Mouse (Mus musculus) embryonic facial prominence, embryonic 14.5 days (tissue): ENCODE data around the gene Orm2. TPM values are rescaled to one million over a fixed set of nuclear protein-coding genes. Genes with fewer than 3 reads are reported as not detected.

Source experiments
- polyA plus RNA-seq: library from polyadenylated mRNA; unstranded; fragments of >200 nt; fragmentation: Nextera tagmentation; extraction: Ambion mirVana; gene quantifications from 2 replicates; pipeline ENCODE4 v1.2.1, GENCODE M21; 2014

The Orm2 gene
- polyA plus RNA-seq, 1 experiment from 2014 or later, result not detected

Other genes with a start within 250 kb of the Orm2 start
- gene Ambp, start 207.7 kb upstream of the Orm2 start, polyA plus RNA-seq, result 0.18 TPM in 1 of 2 replicates, not detected in the other
- not detected in 2 replicates for gene Kif12, start 190.3 kb upstream of the Orm2 start, polyA plus RNA-seq
- 23.5 and 25.6 TPM in 2 replicates for gene Col27a1, start 148.4 kb upstream of the Orm2 start, polyA plus RNA-seq
- 0.84 and 2.5 TPM in 2 replicates for gene Orm1, start 17.9 kb upstream of the Orm2 start, polyA plus RNA-seq
- gene Orm3, start 6.3 kb upstream of the Orm2 start, polyA plus RNA-seq, result not detected in 2 replicates
- 5.2 and 5.9 TPM in 2 replicates for gene Akna, start 40.9 kb downstream of the Orm2 start, polyA plus RNA-seq
- 4.4 and 5.0 TPM in 2 replicates for gene Whrn, start 133.5 kb downstream of the Orm2 start, polyA plus RNA-seq
- gene Atp6v1g1, start 182.3 kb downstream of the Orm2 start, polyA plus RNA-seq, result 271 and 275 TPM in 2 replicates
- 5.3 and 7.8 TPM in 2 replicates for gene Tmem268, start 196.3 kb downstream of the Orm2 start, polyA plus RNA-seq
- gene Gm11213, start 242.8 kb downstream of the Orm2 start, polyA plus RNA-seq, result not detected in 2 replicates